Mouse (Mus musculus) C2C12 (cell line): ENCODE results near the gene Rnf220. TPM values are rescaled to one million over a fixed set of nuclear protein-coding genes. Genes with fewer than 3 reads are reported as not detected.

ENCODE experiments used
- H3K27me3 ChIP-seq: one replicate; pipeline ENCODE4 v1.6.1; 2011; ENCODE audit not compliant: control insufficient read depth, insufficient read depth, insufficient read length
- H3K36me3 ChIP-seq: one replicate; pipeline ENCODE4 v1.6.1; 2011; ENCODE audit not compliant: control insufficient read depth, insufficient read depth
- H3K4me3 ChIP-seq: one replicate; pipeline ENCODE4 v1.5.1; 2011; ENCODE audit warnings: mild to moderate bottlenecking, control low read depth; ENCODE audit not compliant: poor library complexity, insufficient read depth, severe bottlenecking
- H3K79me2 ChIP-seq: one replicate; pipeline ENCODE4 v1.6.1; 2011; ENCODE audit not compliant: control insufficient read depth, insufficient read depth
- H3K79me3 ChIP-seq: one replicate; pipeline ENCODE4 v1.6.1; 2011; ENCODE audit warnings: low read depth, control low read depth
- H3ac ChIP-seq: one replicate; pipeline ENCODE3; 2011; ENCODE audit warnings: low read depth; ENCODE audit not compliant: control insufficient read depth, insufficient read length
- CEBPB ChIP-seq: IDR thresholded peaks from one replicate; pipeline ENCODE4 v1.6.1; 2011; ENCODE audit warnings: low read depth, mild to moderate bottlenecking, control low read depth, moderate library complexity
- CTCF ChIP-seq: IDR thresholded peaks from one replicate; pipeline ENCODE4 v1.5.1; 2011; ENCODE audit not compliant: control insufficient read depth, insufficient read depth, insufficient read length
- FOSL1 ChIP-seq: IDR thresholded peaks from one replicate; pipeline ENCODE4 v1.8.0; 2011; ENCODE audit warnings: mild to moderate bottlenecking, low read length; ENCODE audit not compliant: poor library complexity, insufficient read depth, severe bottlenecking
- MAX ChIP-seq: IDR thresholded peaks from one replicate; pipeline ENCODE4 v1.6.1; 2011; ENCODE audit warnings: mild to moderate bottlenecking, control low read depth
- MYOD1 ChIP-seq: IDR thresholded peaks from one replicate; pipeline ENCODE4 v1.6.1; 2011; ENCODE audit warnings: low read depth; ENCODE audit not compliant: control insufficient read depth, insufficient read length
- MYOG ChIP-seq: IDR thresholded peaks from one replicate; pipeline ENCODE4 v1.6.1; 2011; ENCODE audit not compliant: control insufficient read depth, insufficient read length; ENCODE audit errors: extremely low read depth
- USF1 ChIP-seq: IDR thresholded peaks from one replicate; pipeline ENCODE4 v1.6.1; 2011; ENCODE audit warnings: low read depth, mild to moderate bottlenecking, control low read depth, moderate library complexity
- polyA plus RNA-seq: library from polyadenylated mRNA; unstranded; fragments of >200 nt; fragmentation: generic; extraction: Trizol; gene quantifications from one replicate; pipeline ENCODE4 v1.2.1, GENCODE M21; 2012; ENCODE audit warnings: missing spikeins

Rnf220 gene
- polyA plus RNA-seq, 1 experiment, result 61.2 TPM

GRCm38 (mm10) chr4:117493905-117494851 lies 2.7 kb downstream of the Rnf220 start:
- H3ac ChIP-seq, result no peak overlapping the region
- H3K36me3 ChIP-seq, result no peaks in the 10 kb centered on the region
- no peaks in the 10 kb centered on the region for H3K79me3 ChIP-seq
- no peaks in the 10 kb centered on the region for H3K79me2 ChIP-seq
- peaks cover 77% of the 10 kb centered on the region for H3K27me3 ChIP-seq
- TF ChIP-seq MYOD1 (no peak), USF1 (no peak), FOSL1 (no peak), MAX (no peak), MYOG (no peak)
- no peak overlapping the region for H3K4me3 ChIP-seq

GRCm38 (mm10) chr4:117493161-117493568 lies 3.7 kb downstream of the Rnf220 start:
- TF ChIP-seq FOSL1, result no peak
- Histone ChIP-seq H3K36me3 (no peaks in the 10 kb centered on the region), H3K79me3 (no peaks in the 10 kb centered on the region), H3K27me3 (peaks cover 82% of the 10 kb centered on the region), H3K79me2 (no peaks in the 10 kb centered on the region), H3K4me3 (no peak overlapping the region), H3ac (no peak overlapping the region)

- Histone ChIP-seq H3K79me2 (no peaks in the 10 kb centered on the region), H3K27me3 (peaks cover 87% of the 10 kb centered on the region), H3ac (no peak overlapping the region), H3K36me3 (no peaks in the 10 kb centered on the region), H3K4me3 (no peak overlapping the region), H3K79me3 (no peaks in the 10 kb centered on the region)
- TF ChIP-seq USF1, result no peak
- no peak for TF ChIP-seq MYOD1
- no peak for TF ChIP-seq MAX
- no peak for TF ChIP-seq CTCF
- no peak for TF ChIP-seq MYOG
These were observed 5.0 kb downstream of the Rnf220 start for GRCm38 (mm10) chr4:117491840-117492239.

GRCm38 (mm10) chr4:117489975-117490374 lies 6.9 kb downstream of the Rnf220 start:
- Histone ChIP-seq H3K79me2 (no peaks in the 10 kb centered on the region), H3K27me3 (peaks cover 81% of the 10 kb centered on the region), H3ac (no peak overlapping the region), H3K36me3 (no peaks in the 10 kb centered on the region), H3K4me3 (no peak overlapping the region), H3K79me3 (no peaks in the 10 kb centered on the region)
- TF ChIP-seq CTCF, result no peak

- peaks cover 81% of the 10 kb centered on the region for H3K27me3 ChIP-seq
- H3ac ChIP-seq, result no peak overlapping the region
- TF ChIP-seq FOSL1, result no peak
- TF ChIP-seq MAX, result no peak
- no peak for TF ChIP-seq MYOG
- no peak for TF ChIP-seq CEBPB
- no peak for TF ChIP-seq CTCF
- no peak for TF ChIP-seq MYOD1
- TF ChIP-seq USF1, result no peak
- H3K4me3 ChIP-seq, result no peak overlapping the region
- no peaks in the 10 kb centered on the region for H3K36me3 ChIP-seq
- H3K79me3 ChIP-seq, result no peaks in the 10 kb centered on the region
- no peaks in the 10 kb centered on the region for H3K79me2 ChIP-seq
These were observed 7.3 kb downstream of the Rnf220 start for GRCm38 (mm10) chr4:117489566-117489965.

GRCm38 (mm10) chr4:117487471-117487870 lies 9.4 kb downstream of the Rnf220 start:
- Histone ChIP-seq H3K4me3 (no peak overlapping the region), H3K79me2 (no peaks in the 10 kb centered on the region), H3K36me3 (no peaks in the 10 kb centered on the region), H3K79me3 (no peaks in the 10 kb centered on the region), H3ac (no peak overlapping the region), H3K27me3 (peaks cover 64% of the 10 kb centered on the region)
- TF ChIP-seq USF1, result no peak
- no peak for TF ChIP-seq CEBPB
- no peak for TF ChIP-seq CTCF
- TF ChIP-seq MAX, result no peak
- no peak for TF ChIP-seq MYOD1
- TF ChIP-seq FOSL1, result no peak
- TF ChIP-seq MYOG, result no peak
